Mouse (Mus musculus): ENCODE results near the gene Fam129a.

The Fam129a gene

DNA sequence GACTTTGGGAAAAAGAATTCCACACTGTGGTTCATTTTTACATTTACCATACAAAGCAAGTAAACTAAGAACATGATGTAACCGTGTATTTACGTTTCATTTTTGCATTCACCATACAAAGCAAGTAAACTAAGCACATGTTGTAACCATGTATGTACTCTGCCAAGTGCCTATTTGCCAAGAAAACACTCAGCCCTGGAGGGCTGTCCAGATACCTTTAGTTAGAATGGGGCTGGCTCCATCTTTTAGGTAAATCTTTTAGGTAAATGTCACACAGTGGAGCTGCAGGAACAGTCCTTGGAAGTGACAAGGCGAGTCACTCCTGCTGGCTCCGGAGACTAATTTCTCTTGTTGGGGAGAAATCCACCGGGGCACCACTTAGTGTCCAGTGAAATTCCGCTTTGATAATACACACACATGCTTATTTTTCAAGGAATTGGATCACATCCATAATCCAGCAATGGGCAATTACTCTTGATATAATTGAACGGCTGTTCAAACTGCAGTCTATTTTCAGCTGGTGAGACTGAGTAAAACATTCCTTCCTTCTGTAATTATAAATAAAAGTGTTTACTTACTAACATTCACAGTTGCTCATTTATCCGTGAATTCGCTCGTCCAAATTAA, 150.5 kb downstream of the Fam129a start:
- DNase-seq (ENCODE audit: inconsistent age in 2 of 2, low spot score in 1 of 2) = peak in 1 of 2 experiments; percentile 87

DNA sequence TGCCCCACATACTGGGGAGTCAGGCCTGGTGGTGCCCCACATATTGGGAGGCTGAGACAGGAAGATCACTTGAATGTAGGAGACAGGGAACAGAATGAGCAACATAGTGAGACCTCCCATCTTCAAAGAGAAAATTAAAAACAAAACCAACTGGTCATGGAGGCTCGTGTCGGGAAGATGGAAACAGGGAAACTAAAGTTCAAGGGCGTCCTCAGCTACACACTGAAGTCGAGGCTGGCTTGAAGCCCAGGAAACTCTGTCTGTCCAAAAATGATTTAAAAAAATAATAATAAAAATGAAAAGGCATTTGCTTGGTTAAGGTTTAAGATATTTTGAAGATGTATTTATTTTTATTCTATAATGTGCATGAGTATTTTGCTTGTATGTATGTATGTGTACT, 152.8 kb downstream of the Fam129a start:
- peak; percentile 66 to 83 for DNase-seq (ENCODE audit: inconsistent age in 2 of 2, low spot score in 1 of 2)

GRCm38 (mm10) chr1:151725590-151725989, 154.6 kb downstream of the Fam129a start:
- no peak for DNase-seq (ENCODE audit: inconsistent age in 2 of 2, low spot score in 1 of 2)

DNA sequence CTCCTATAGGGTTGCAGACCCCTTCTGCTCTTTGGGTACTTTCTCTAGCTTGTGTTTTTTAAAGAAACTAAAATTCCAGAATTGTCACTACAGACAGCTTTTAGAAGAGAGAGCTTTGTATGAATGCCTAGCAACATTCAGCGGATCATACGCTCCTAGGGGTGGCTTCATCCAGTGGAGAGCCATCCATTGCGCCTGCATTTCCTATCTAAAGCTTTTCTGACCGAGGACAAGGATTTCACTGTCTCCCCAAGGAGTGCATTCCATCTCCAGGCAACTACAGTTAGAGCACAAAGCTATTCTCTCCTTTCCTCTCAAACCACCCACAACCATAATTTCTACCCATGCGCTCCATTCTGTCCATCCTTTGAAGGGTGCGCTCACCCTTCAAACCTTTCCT, 155.4 kb downstream of the Fam129a start:
- DNase-seq (ENCODE audit: inconsistent age in 2 of 2, low spot score in 1 of 2) = no peak

DNA sequence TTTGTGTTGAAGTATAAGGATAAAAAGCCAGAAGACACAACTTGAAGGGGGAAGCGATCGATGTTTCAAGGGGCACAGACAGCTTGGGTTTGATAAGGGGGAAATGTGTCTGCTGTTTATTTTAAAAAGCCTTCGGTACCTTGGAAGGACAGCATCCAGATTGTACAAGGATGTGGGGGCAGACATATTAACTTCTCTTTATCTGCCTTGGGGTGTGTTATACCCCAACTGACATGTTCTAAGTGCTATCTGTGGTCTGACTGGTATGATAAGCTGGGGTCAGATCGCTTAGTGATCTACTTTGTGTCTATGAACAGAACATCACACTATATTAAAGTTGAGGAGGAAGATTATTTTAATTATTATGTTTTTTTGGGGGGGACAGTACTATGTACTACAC, 157.2 kb downstream of the Fam129a start:
- DNase-seq (ENCODE audit: inconsistent age in 2 of 2, low spot score in 1 of 2) = no peak

DNA sequence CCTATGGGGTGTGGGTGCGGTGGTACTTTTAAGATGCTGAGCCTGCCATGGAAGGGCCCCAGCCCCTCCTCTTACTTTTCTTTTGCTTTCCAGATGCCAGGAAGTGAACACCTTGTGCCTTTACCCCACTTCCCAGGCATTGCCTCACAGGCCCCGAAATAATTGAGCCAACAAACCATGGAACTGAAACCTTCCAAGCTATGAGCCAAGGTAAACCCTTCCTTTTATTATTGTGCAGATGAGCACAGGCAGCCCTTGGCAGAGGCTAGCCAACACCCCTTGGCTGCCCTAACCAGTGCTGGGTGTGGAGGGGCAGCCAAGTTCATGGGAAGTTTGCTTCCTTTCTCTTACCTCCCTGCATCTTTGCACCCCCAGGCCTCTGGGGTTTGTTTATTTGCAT, 166.2 kb downstream of the Fam129a start:
- DNase-seq (ENCODE audit: inconsistent age in 2 of 2, low spot score in 1 of 2) = no peak

GRCm38 (mm10) chr1:151741199-151741621, 170.2 kb downstream of the Fam129a start:
- no peak for DNase-seq (ENCODE audit: inconsistent age in 2 of 2, low spot score in 1 of 2)

GRCm38 (mm10) chr1:151749894-151750293, 178.9 kb downstream of the Fam129a start:
- peak in 1 of 2 experiments; percentile 69 for DNase-seq (ENCODE audit: inconsistent age in 2 of 2, low spot score in 1 of 2)

- DNase-seq (ENCODE audit: inconsistent age in 2 of 2, low spot score in 1 of 2) = no peak
Observed at GRCm38 (mm10) chr1:151752946-151753345, 182.0 kb downstream of the Fam129a start.

GRCm38 (mm10) chr1:151753374-151753929, 182.5 kb downstream of the Fam129a start:
- DNase-seq (ENCODE audit: inconsistent age in 2 of 2, low spot score in 1 of 2) = peak in 1 of 2 experiments; percentile 70

DNA sequence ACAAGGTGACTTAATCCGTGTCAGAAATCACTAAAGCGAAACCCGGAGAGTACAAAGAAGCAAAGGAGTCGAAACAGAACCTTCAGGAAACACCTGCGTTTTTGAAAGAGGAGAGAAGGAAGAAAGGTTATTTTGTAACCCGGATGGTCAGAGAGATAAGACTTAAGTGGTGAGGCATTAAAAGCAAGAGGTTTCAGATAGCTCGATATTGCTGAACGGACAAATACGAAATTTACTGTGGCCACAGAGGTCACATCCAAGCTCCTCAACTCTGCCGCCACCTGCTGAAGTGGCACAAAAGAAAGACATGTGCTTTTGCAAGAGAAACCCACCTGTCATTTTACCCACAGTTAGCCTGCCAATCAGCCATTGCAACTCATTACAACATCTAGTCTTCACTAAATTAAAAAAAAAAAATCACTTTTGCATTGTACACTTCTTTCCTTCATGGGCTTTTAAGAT, 183.1 kb downstream of the Fam129a start:
- DNase-seq (ENCODE audit: inconsistent age in 2 of 2, low spot score in 1 of 2) = peak; percentile 43 to 80

- peak; percentile 99 for DNase-seq (ENCODE audit: inconsistent age in 2 of 2, low spot score in 1 of 2)
Observed at GRCm38 (mm10) chr1:151754881-151755659, 184.1 kb downstream of the Fam129a start, which contains the start of gene Edem3. Edem3 (plus strand) TSS chr1:151755371.

DNA sequence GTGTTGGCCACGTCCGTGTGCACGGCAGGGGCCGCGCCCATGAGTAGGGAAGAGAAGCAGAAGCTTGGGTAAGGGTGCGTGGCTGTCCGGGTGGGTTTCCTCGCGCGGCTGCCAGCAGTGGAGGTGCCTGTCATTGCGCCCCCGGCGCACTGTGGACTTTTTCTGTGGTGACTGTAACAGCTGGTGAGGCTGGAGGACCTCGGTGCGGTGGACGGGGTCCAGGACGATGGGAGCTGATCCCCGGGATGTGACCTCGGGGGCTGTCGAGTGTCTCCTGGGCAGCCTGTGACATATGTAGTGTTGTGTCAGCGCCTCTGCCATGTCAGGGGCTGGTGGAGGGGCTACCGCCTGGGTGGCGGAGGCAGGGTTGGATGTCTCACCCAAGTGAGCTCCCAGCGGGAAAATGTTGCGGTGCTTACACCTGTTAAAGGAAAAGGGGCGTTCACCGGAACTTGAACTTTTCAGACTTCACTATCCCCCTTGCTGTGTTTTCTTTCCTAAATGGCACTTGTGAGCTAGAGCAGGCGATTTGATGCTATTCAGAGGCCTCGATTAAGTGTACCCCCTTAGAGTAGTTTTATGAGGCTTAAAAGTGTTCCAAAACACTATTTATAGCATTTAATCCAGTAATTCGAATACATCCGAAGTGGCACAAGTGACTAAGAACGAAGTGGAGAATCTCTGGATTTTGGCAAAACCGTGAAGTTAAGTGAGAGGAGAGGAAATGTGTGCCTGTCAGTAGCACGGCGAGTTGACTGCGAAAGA, 184.9 kb downstream of the Fam129a start:
- peak in 1 of 2 experiments; percentile 90 for DNase-seq (ENCODE audit: inconsistent age in 2 of 2, low spot score in 1 of 2)

DNA sequence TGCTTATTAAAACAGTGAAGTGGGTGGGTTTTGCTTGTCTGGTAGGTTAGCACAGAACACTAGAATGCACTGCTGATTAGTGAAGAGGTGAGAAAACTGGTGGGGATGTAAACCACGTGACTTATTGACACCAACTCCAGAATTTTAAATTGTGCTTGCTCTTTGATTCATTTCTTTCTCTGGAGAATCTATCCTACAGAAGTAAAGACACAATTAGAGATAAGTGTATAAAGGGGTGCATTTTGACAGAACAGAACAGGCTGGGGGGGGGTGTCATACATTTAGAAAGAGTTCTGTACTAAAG, 185.4 kb downstream of the Fam129a start:
- DNase-seq (ENCODE audit: inconsistent age in 2 of 2, low spot score in 1 of 2) = no peak

- DNase-seq (ENCODE audit: inconsistent age in 2 of 2, low spot score in 1 of 2) = peak; percentile 34 to 79
Observed at GRCm38 (mm10) chr1:151758301-151758700, 187.3 kb downstream of the Fam129a start.

GRCm38 (mm10) chr1:151758991-151759390, 188.0 kb downstream of the Fam129a start:
- peak in 1 of 2 experiments; percentile 64 for DNase-seq (ENCODE audit: inconsistent age in 2 of 2, low spot score in 1 of 2)

GRCm38 (mm10) chr1:151764236-151764635, 193.2 kb downstream of the Fam129a start:
- DNase-seq (ENCODE audit: inconsistent age in 2 of 2, low spot score in 1 of 2) = peak in 1 of 2 experiments; percentile 45

DNA sequence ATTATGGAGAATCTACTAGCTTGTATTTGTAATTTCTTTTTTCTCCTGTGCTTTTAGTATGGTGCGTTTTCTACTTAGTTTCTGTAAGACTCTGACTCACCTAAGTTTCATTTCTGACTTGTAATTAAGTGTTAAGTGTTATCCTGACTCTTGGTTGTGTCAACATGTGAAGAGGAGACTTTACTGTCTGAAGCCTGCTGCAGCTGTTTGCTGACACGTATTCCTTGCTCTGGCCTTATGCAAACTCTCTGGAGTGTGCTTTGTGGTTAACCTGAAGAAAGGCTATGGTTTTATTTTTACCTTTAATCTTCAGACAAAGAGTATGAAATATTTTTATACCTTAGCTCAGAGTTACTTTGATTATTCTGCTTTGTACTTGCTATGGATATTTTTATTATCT, 195.2 kb downstream of the Fam129a start:
- DNase-seq (ENCODE audit: inconsistent age in 2 of 2, low spot score in 1 of 2) = no peak

DNA sequence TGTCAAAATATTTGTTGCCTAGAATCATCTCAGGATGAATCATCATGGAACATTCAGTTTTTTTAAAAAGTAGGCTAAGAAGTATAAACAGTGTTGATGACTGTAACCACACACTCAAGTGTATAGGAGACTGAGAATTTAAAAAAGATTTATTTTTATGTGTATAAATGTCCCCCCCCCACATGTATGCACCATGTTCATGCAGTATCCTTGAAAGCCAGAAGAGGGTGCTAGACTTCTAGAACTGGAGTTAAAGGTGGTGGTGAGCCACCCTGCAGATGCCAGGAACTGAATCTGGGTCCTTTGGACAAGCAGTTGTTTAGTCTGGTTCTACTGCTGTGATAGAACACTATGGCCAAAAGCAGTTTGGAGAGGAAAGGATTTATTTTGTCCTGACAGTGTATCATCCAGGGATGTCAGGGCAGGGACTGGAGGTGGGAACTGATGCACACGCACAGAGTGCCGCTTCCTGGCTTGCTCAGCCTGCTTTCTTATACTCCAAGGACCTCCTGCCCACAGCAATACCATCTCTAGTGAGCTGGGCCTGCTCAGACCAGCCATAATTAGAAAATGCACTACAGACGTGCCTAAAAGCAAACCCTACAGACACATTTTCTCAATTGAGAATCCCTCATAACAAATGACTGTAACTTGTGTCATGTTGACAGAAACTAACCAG, 196.1 kb downstream of the Fam129a start:
- peak in 1 of 2 experiments; percentile 52 for DNase-seq (ENCODE audit: inconsistent age in 2 of 2, low spot score in 1 of 2)

GRCm38 (mm10) chr1:151769200-151769913, 198.4 kb downstream of the Fam129a start:
- no peak for DNase-seq (ENCODE audit: inconsistent age in 2 of 2, low spot score in 1 of 2)
